Comparison of ENCODE assay signal across 17 mouse cellular contexts in genomic region chr19:25315993-25316392, GRCm38 (mm10).
DNase-seq lines count a peak whose midpoint lies in the region; ATAC-seq and TF ChIP-seq lines count a peak whose summit lies in the region.
"Had no signal": no experiment of that assay in that cellular context is flagged by ENCODE, and none has a peak within 500 bp of the region (broad histone marks: within the 10 kb centered on the region; RNA-seq: fewer than 3 reads in every experiment).

No protein-coding gene starts in this region.

- WGBS in heart, embryonic 16.5 days: 76% methylated on average over 5 of the region's 5 CpGs
- 91% methylated on average over 5 of the region's 5 CpGs for WGBS in neural tube, embryonic 13.5 days
- 13% methylated on average over 5 of the region's 5 CpGs for WGBS in thymus, adult 2 months
- 84% methylated on average over 5 of the region's 5 CpGs for WGBS in hindbrain, embryonic 12.5 days

- no peak overlapping the region for H3K4me3 ChIP-seq in heart, embryonic 16.5 days (ENCODE audit: low read length)
- no peak overlapping the region for H3K4me3 ChIP-seq in neural tube, embryonic 13.5 days
- H3K4me3 ChIP-seq in thymus, adult 2 months (ENCODE audit: control insufficient read depth, insufficient read depth, low read length): no peak overlapping the region
- H3K4me3 ChIP-seq in hindbrain, embryonic 12.5 days: no peak overlapping the region
- H3K4me3 ChIP-seq: embryonic facial prominence, embryonic 13.5 days; kidney, embryonic 15.5 days; limb, embryonic 12.5 days; liver, embryonic 13.5 days; midbrain, embryonic 15.5 days had no signal

- H3K27me3 ChIP-seq in heart, embryonic 16.5 days (ENCODE audit: control insufficient read depth, insufficient read depth, low read length): no peaks in the 10 kb centered on the region
- H3K27me3 ChIP-seq in neural tube, embryonic 13.5 days: no peaks in the 10 kb centered on the region
- no peaks in the 10 kb centered on the region for H3K27me3 ChIP-seq in thymus, adult 2 months (ENCODE audit: control insufficient read depth, insufficient read depth, low read length)
- H3K27me3 ChIP-seq in hindbrain, embryonic 12.5 days: no peaks in the 10 kb centered on the region
- H3K27me3 ChIP-seq: embryonic facial prominence, embryonic 13.5 days; kidney, embryonic 15.5 days; limb, embryonic 12.5 days; midbrain, embryonic 15.5 days had no signal

- no peaks in the 10 kb centered on the region for H3K36me3 ChIP-seq in heart, embryonic 16.5 days (ENCODE audit: control insufficient read depth, insufficient read depth)
- no peaks in the 10 kb centered on the region for H3K36me3 ChIP-seq in neural tube, embryonic 13.5 days
- no peaks in the 10 kb centered on the region for H3K36me3 ChIP-seq in thymus, adult 2 months (ENCODE audit: control insufficient read depth, insufficient read depth, low read length)
- H3K36me3 ChIP-seq in hindbrain, embryonic 12.5 days: no peaks in the 10 kb centered on the region
- H3K36me3 ChIP-seq: embryonic facial prominence, embryonic 13.5 days; G1E; kidney, embryonic 15.5 days; limb, embryonic 12.5 days; liver, embryonic 13.5 days; midbrain, embryonic 15.5 days had no signal

- no peak for TF ChIP-seq POLR2A in thymus, adult 2 months (IDR thresholded peaks at IDR 0.05; ENCODE audit: control insufficient read depth, extremely low read depth, insufficient read depth, low read length, poor library complexity)

- no peak for TF ChIP-seq CTCF in thymus, adult 2 months (IDR thresholded peaks at IDR 0.05; ENCODE audit: borderline replicate concordance, control insufficient read depth, extremely low read depth, insufficient read depth, low read length, poor library complexity)

- no peak for DNase-seq in heart, postnatal 36 days
- no peak for DNase-seq in neural tube, embryonic 10.5 days (ENCODE audit: extremely low spot score, low spot score)
- DNase-seq in thymus, adult 2 months: peak; percentile 21
- DNase-seq in thymus, postnatal 4 days: peak; percentile 37
- DNase-seq: cerebellum, adult 11 months; gastrocnemius, postnatal 25 days; liver, embryonic 13.5 days had no signal

- peaks cover 38% of the 10 kb centered on the region for H3K4me1 ChIP-seq in heart, embryonic 16.5 days (ENCODE audit: control insufficient read depth, insufficient read depth, low read length)
- peaks cover 20% of the 10 kb centered on the region for H3K4me1 ChIP-seq in neural tube, embryonic 13.5 days (replicated peaks)
- peaks cover 3% of the 10 kb centered on the region for H3K4me1 ChIP-seq in thymus, adult 2 months (replicated peaks; ENCODE audit: control insufficient read depth, insufficient read depth, low read length)
- H3K4me1 ChIP-seq in hindbrain, embryonic 12.5 days: peaks cover 3% of the 10 kb centered on the region; the same call in 1 of the 2 replicates
- H3K4me1 ChIP-seq: midbrain, embryonic 15.5 days had no signal

- H3K4me2 ChIP-seq in heart, embryonic 16.5 days (ENCODE audit: low read depth, low read length): peak overlapping the region; percentile 10
- no peak overlapping the region for H3K4me2 ChIP-seq in neural tube, embryonic 13.5 days
- no peak overlapping the region for H3K4me2 ChIP-seq in hindbrain, embryonic 12.5 days (replicated peaks)
- H3K4me2 ChIP-seq: embryonic facial prominence, embryonic 13.5 days; kidney, embryonic 15.5 days; limb, embryonic 12.5 days; liver, embryonic 13.5 days; midbrain, embryonic 15.5 days had no signal

- no peak overlapping the region for H3K27ac ChIP-seq in heart, embryonic 16.5 days (ENCODE audit: low read length)
- H3K27ac ChIP-seq in neural tube, embryonic 13.5 days (replicated peaks): 0 out of 2 replicates have a peak overlapping the region, but pooled peaks have one; percentile 23
- no peak overlapping the region for H3K27ac ChIP-seq in thymus, adult 2 months (ENCODE audit: control insufficient read depth, insufficient read depth, low read length)
- no peak overlapping the region for H3K27ac ChIP-seq in hindbrain, embryonic 12.5 days
- H3K27ac ChIP-seq: embryonic facial prominence, embryonic 13.5 days; limb, embryonic 12.5 days; liver, embryonic 13.5 days; midbrain, embryonic 15.5 days had no signal

- intact Hi-C loops in heart, postnatal 36 days (cut with DNase I): no loop called here

- no peak overlapping the region for H3K9ac ChIP-seq in heart, embryonic 16.5 days (ENCODE audit: low read length)
- no peak overlapping the region for H3K9ac ChIP-seq in neural tube, embryonic 13.5 days
- no peak overlapping the region for H3K9ac ChIP-seq in hindbrain, embryonic 12.5 days
- H3K9ac ChIP-seq: embryonic facial prominence, embryonic 13.5 days; kidney, embryonic 15.5 days; limb, embryonic 12.5 days; liver, embryonic 13.5 days; midbrain, embryonic 15.5 days had no signal

- ATAC-seq in heart, embryonic 16.5 days (replicated peaks; ENCODE audit: extremely low read depth, insufficient read depth, low FRiP score): 0 out of 2 replicates have a peak, but pooled peaks have one; percentile 34
- no peak for ATAC-seq in neural tube, embryonic 13.5 days (ENCODE audit: low read depth)
- ATAC-seq in hindbrain, embryonic 12.5 days (ENCODE audit: low FRiP score): no peak
- ATAC-seq: forebrain, embryonic 14.5 days; intestine, postnatal 0 days; midbrain, embryonic 15.5 days had no signal

- no peaks in the 10 kb centered on the region for H3K9me3 ChIP-seq in heart, embryonic 16.5 days (replicated peaks; ENCODE audit: control insufficient read depth, low read length)
- H3K9me3 ChIP-seq in neural tube, embryonic 13.5 days: no peaks in the 10 kb centered on the region
- no peaks in the 10 kb centered on the region for H3K9me3 ChIP-seq in hindbrain, embryonic 12.5 days (replicated peaks)
- H3K9me3 ChIP-seq: embryonic facial prominence, embryonic 13.5 days; kidney, embryonic 15.5 days; limb, embryonic 12.5 days; liver, embryonic 13.5 days; midbrain, embryonic 15.5 days had no signal

Comparison
In these comparisons a context has a peak if more than half of its experiments do, and no peak if none do; other contexts are left out.
1. DNase-seq: peak in thymus, adult 2 months (single experiment) and thymus, postnatal 4 days (single experiment); none in heart, postnatal 36 days (0 of 2) and neural tube, embryonic 10.5 days (single experiment).